Mouse (Mus musculus): ENCODE data around the gene Riok2.

DNA sequence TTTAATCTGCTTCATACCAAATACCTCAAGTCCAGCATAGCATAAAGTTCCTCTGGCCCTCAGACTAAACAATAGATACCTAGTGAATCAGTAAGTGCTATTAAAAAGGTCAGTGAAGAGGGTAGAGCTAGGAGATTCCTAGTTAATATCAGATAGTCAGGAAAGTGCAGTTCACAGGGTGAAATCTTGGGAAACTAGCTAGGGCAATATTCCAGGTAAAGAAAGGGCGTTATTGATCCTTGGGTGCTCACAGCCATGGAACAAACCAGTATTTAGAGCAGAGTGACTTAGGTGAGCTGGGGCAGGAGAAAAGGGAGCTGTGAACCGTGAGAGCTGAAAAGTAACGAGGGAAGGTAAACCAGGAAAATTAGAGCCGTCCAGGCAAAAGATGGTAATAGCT, 9.6 kb downstream of the Riok2 start:
- TF ChIP-seq CTCF (IDR thresholded peaks at IDR 0.05; ENCODE audit: extremely low read depth, insufficient read length, insufficient replicate concordance, low read depth, low read length) (no peak), POLR2A (IDR thresholded peaks at IDR 0.05; ENCODE audit: low read depth, low read length) (no peak)
